ENCODE assay signal across 8 mouse cellular contexts in genomic region chr8:74993475-74994451, GRCm38 (mm10). TPM values are rescaled to one million over a fixed set of nuclear protein-coding genes. Genes with fewer than 3 reads are reported as not detected.
DNase-seq lines count a peak whose midpoint lies in the region; ATAC-seq lines count a peak whose summit lies in the region.

No protein-coding gene starts in this region.

- ATAC-seq in heart, embryonic 14.5 days (ENCODE audit: insufficient number of reproducible peaks, insufficient read depth, low FRiP score, low read depth), result peak; percentile 89
- peak; percentile 92 for ATAC-seq in liver, embryonic 13.5 days (ENCODE audit: low read depth)
- ATAC-seq in stomach, embryonic 16.5 days (ENCODE audit: insufficient read depth, low FRiP score), result peak; percentile 95

- peaks cover 6% of the 10 kb centered on the region for H3K36me3 ChIP-seq in heart, embryonic 14.5 days (ENCODE audit: control insufficient read depth, insufficient read depth, low read length)
- peaks cover 5% of the 10 kb centered on the region for H3K36me3 ChIP-seq in liver, embryonic 13.5 days
- H3K36me3 ChIP-seq in stomach, embryonic 16.5 days (ENCODE audit: control insufficient read depth, insufficient read depth, low read length), result 0 out of 2 replicates have a peak, but pooled peaks cover under 1% of the 10 kb centered on the region

- H3K27me3 ChIP-seq in heart, embryonic 14.5 days (ENCODE audit: control insufficient read depth, insufficient read depth, low read length), result no peaks in the 10 kb centered on the region
- peaks cover 18% of the 10 kb centered on the region for H3K27me3 ChIP-seq in liver, embryonic 13.5 days
- no peaks in the 10 kb centered on the region for H3K27me3 ChIP-seq in stomach, embryonic 16.5 days (ENCODE audit: control insufficient read depth, insufficient read depth, low read length)

- WGBS in heart, embryonic 14.5 days, result under 1% methylated on average over 73 of the region's 111 CpGs
- 1% methylated on average over 99 of the region's 111 CpGs for WGBS in liver, embryonic 13.5 days (ENCODE audit: insufficient replicate concordance)
- under 1% methylated on average over 94 of the region's 111 CpGs for WGBS in stomach, embryonic 16.5 days

- H3K4me3 ChIP-seq in heart, embryonic 14.5 days (ENCODE audit: control insufficient read depth in 1 of 2, insufficient read depth in 1 of 2, low read depth in 1 of 2, low read length in 2 of 2), result peak overlapping the region; percentile 87 to 94
- peak overlapping the region; percentile 73 for H3K4me3 ChIP-seq in liver, embryonic 13.5 days (replicated peaks)
- peak overlapping the region; percentile 89 for H3K4me3 ChIP-seq in stomach, embryonic 16.5 days (replicated peaks; ENCODE audit: low read length)

- no peaks in the 10 kb centered on the region for H3K9me3 ChIP-seq in heart, embryonic 14.5 days (ENCODE audit: control insufficient read depth, low read length)
- no peaks in the 10 kb centered on the region for H3K9me3 ChIP-seq in liver, embryonic 13.5 days (replicated peaks)
- no peaks in the 10 kb centered on the region for H3K9me3 ChIP-seq in stomach, embryonic 16.5 days (replicated peaks; ENCODE audit: control insufficient read depth, low read length)

- peaks cover 3 to 9% of the 10 kb centered on the region in 2 experiments; a peak in 3 of 4 replicates for H3K4me1 ChIP-seq in heart, embryonic 14.5 days (ENCODE audit: control insufficient read depth in 2 of 2, insufficient read depth in 2 of 2, low read length in 2 of 2)
- H3K4me1 ChIP-seq in liver, embryonic 13.5 days (replicated peaks), result peaks cover 10% of the 10 kb centered on the region
- 0 out of 2 replicates have a peak, but pooled peaks cover 4% of the 10 kb centered on the region for H3K4me1 ChIP-seq in stomach, embryonic 16.5 days (ENCODE audit: control insufficient read depth, insufficient read depth, low read length)

- H3K9ac ChIP-seq in heart, embryonic 14.5 days (ENCODE audit: low read length), result peak overlapping the region; percentile 99
- H3K9ac ChIP-seq in liver, embryonic 13.5 days, result peak overlapping the region; percentile 89
- H3K9ac ChIP-seq in stomach, embryonic 16.5 days (ENCODE audit: low read length), result peak overlapping the region; percentile 100

- DNase-seq in CD4-positive, CD25-positive, alpha-beta regulatory T cell, adult 2 months (ENCODE audit: low read depth, low spot score), result peak; percentile 94
- peak; percentile 77 for DNase-seq in c-Kit-negative CD71-positive TER-119-positive erythroid progenitor cells, embryonic 14.5 days (ENCODE audit: low read depth, low spot score)
- DNase-seq in fibroblast of lung, adult 2 months (ENCODE audit: low read depth), result peak; percentile 58
- peak; percentile 91 for DNase-seq in kidney, postnatal 14 days
- peak; percentile 76 for DNase-seq in liver, embryonic 13.5 days
- peak; percentile 88 for DNase-seq in neural tube, embryonic 10.5 days (ENCODE audit: extremely low spot score, low spot score)

- peak overlapping the region; percentile 57 to 95 for H3K27ac ChIP-seq in heart, embryonic 14.5 days (replicated peaks in 1 of 2; ENCODE audit: control insufficient read depth in 1 of 2, insufficient read depth in 1 of 2, low read depth in 2 of 2, low read length in 2 of 2)
- peak overlapping the region; percentile 85 for H3K27ac ChIP-seq in liver, embryonic 13.5 days
- peak overlapping the region; percentile 97 for H3K27ac ChIP-seq in stomach, embryonic 16.5 days (ENCODE audit: low read length)

- H3K4me2 ChIP-seq in heart, embryonic 14.5 days (ENCODE audit: low read length), result peak overlapping the region; percentile 76
- peak overlapping the region; percentile 78 for H3K4me2 ChIP-seq in liver, embryonic 13.5 days
- peak overlapping the region; percentile 47 for H3K4me2 ChIP-seq in stomach, embryonic 16.5 days (ENCODE audit: low read depth, low read length)

RNA-seq across cellular contexts. Expression of gene Hmgxb4, which starts 0.6 kb away (rescaled TPM):
- 24.8 and 25.7 TPM in 2 replicates for polyA plus RNA-seq in heart, embryonic 14.5 days (2014; fragmentation: Nextera tagmentation; extraction: Ambion mirVana)
- 13.6 and 13.8 TPM in 2 replicates for polyA plus RNA-seq in liver, embryonic 13.5 days (2015; fragmentation: Nextera tagmentation; extraction: Ambion mirVana)
- 22.2 and 28.4 TPM in 2 replicates for polyA plus RNA-seq in stomach, embryonic 16.5 days (2015; fragmentation: Nextera tagmentation; extraction: Ambion mirVana)

RNA-seq across cellular contexts. Expression of gene Tom1, which starts 39.7 kb away (rescaled TPM):
- polyA plus RNA-seq in heart, embryonic 14.5 days (2014; fragmentation: Nextera tagmentation; extraction: Ambion mirVana), result 42.6 and 45.9 TPM in 2 replicates
- polyA plus RNA-seq in liver, embryonic 13.5 days (2015; fragmentation: Nextera tagmentation; extraction: Ambion mirVana), result 12.1 and 13.2 TPM in 2 replicates
- polyA plus RNA-seq in stomach, embryonic 16.5 days (2015; fragmentation: Nextera tagmentation; extraction: Ambion mirVana), result 33.2 and 34.4 TPM in 2 replicates

Comparison
In these comparisons a context has a peak if more than half of its experiments do, and no peak if none do; other contexts are left out.
1. Peak in every context shown above with its lines: DNase-seq, ATAC-seq, H3K4me3 ChIP-seq and H3K27ac ChIP-seq.